Mouse (Mus musculus) left cerebral cortex, adult 2 months (tissue): ENCODE data around the gene Mn1. TPM values are rescaled to one million over a fixed set of nuclear protein-coding genes. Genes with fewer than 3 reads are reported as not detected.
A peak's percentile ranks its signal among the peaks of the same experiment; 100 is the strongest.

Experiments
- DNase-seq, 2 experiments: peaks; one replicate each; pipeline ENCODE4 v3.0.0; 2021 to 2022; ENCODE audit warnings: low spot score in 2 of 2, mixed read lengths in 1 of 2; ENCODE audit errors: extremely low spot score in 1 of 2
- H3K27ac ChIP-seq: fragments of 200-600 bp; 2 replicates; pipeline ENCODE4 v1.8.1; 2022
- H3K4me3 ChIP-seq: fragments of 200-600 bp; 2 replicates; pipeline ENCODE4 v1.8.1; 2022
- CTCF ChIP-seq: fragments of 200-600 bp; IDR thresholded peaks from 2 replicates; pipeline ENCODE4 v1.8.1; 2022; ENCODE audit warnings: antibody characterized with exemption, mild to moderate bottlenecking, moderate library complexity
- intact Hi-C: fragments of 180-260 bp; cut with DNase I; formaldehyde crosslinking; loops from one replicate; pipeline ENCODE4 v1.15.1; 2025
- total RNA-seq, 2 experiments: library from RNA; stranded (reverse); gene quantifications; 2 replicates each; pipeline ENCODE4 v1.2.3; 2021

Mn1 gene
- total RNA-seq, 2 experiments from 2014 or later: 61.9 to 76.6 TPM

- Histone ChIP-seq H3K4me3 (no peak overlapping the region), H3K27ac (no peak overlapping the region)
- intact Hi-C loops: no loop called here
- TF ChIP-seq CTCF: no peak
- DNase-seq: no peak
Measured at GRCm38 (mm10) chr5:111394198-111395053, 22.7 kb upstream of the Mn1 start.

- intact Hi-C loops: no loop called here
- TF ChIP-seq CTCF: no peak
- no peak for DNase-seq
- Histone ChIP-seq H3K4me3 (no peak overlapping the region), H3K27ac (no peak overlapping the region)
Measured at GRCm38 (mm10) chr5:111395771-111396170, 21.4 kb upstream of the Mn1 start.

- Histone ChIP-seq H3K4me3 (no peak overlapping the region), H3K27ac (no peak overlapping the region)
- DNase-seq: no peak
- intact Hi-C loops: no loop called here
- TF ChIP-seq CTCF: no peak; the same call in 1 of the 2 replicates
Measured at GRCm38 (mm10) chr5:111396199-111396598, 21.0 kb upstream of the Mn1 start.

GRCm38 (mm10) chr5:111398471-111398870 lies 18.7 kb upstream of the Mn1 start:
- intact Hi-C loops: no loop called here
- H3K27ac ChIP-seq: no peak overlapping the region
- no peak overlapping the region for H3K4me3 ChIP-seq
- DNase-seq: no peak
- TF ChIP-seq CTCF: no peak

DNA sequence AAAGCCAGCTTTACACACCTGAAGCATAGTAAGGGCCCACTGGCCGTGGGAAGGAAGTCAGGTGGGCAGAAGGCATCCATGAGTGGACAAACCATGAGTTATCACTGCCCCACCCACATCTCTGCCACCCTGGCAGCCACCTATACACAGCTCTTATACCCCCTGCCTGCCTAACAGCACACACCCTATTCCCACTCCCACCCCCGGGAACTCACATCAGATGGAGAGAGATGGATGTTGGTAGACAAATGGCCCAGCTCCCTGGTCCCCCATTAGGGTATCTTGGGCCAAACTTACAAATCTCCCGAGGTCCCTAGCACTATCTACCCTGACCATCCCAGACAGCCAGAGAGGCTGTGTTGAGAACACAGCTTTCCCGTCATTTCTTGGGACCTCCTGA lies 17.9 kb upstream of the Mn1 start:
- DNase-seq: no peak
- intact Hi-C loops: no loop called here
- H3K27ac ChIP-seq: no peak overlapping the region
- TF ChIP-seq CTCF: no peak
- no peak overlapping the region for H3K4me3 ChIP-seq

DNA sequence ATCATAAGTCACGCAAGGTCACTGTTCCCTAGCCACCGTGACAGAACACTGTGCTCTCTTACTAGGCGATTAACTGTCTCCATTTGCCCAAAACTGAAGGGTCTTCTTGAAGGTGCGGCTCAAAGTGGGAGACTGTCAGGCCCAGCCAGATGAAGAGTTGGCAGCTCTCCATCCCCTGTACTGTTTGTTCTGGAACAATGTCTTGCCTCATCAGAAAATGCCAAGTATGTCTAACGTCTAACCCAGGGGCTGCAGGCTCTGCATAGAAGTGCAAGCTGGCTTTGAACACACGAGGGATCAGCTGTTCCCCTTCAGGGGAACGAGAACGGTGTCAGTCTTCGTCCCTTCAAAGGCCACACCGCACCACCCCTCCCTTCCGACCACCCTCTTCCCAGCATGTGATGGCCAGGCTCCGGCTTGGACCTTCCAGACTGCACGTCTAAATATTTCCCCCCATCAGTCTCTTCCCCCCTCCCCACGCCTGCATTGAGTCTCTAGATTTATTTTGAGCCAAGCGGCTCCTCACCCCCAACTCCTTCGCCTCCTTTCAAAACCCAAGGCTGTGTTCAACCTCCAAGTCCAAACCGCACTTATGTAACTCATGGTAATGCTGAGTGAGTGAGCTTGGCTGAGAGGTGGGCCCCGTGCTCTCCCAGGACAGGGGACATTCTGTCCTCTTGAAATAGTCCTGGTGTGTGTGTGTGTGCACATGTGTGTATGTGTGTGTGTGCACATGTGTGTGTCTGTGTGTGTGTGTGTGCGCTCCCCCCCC lies 15.1 kb upstream of the Mn1 start:
- no peak overlapping the region for H3K4me3 ChIP-seq
- DNase-seq: no peak
- no peak for TF ChIP-seq CTCF
- intact Hi-C loops: no loop called here
- no peak overlapping the region for H3K27ac ChIP-seq

- intact Hi-C loops: no loop called here
- no peak for TF ChIP-seq CTCF
- Histone ChIP-seq H3K4me3 (no peak overlapping the region), H3K27ac (no peak overlapping the region)
- no peak for DNase-seq
Measured at GRCm38 (mm10) chr5:111402651-111402996, 14.5 kb upstream of the Mn1 start.

DNA sequence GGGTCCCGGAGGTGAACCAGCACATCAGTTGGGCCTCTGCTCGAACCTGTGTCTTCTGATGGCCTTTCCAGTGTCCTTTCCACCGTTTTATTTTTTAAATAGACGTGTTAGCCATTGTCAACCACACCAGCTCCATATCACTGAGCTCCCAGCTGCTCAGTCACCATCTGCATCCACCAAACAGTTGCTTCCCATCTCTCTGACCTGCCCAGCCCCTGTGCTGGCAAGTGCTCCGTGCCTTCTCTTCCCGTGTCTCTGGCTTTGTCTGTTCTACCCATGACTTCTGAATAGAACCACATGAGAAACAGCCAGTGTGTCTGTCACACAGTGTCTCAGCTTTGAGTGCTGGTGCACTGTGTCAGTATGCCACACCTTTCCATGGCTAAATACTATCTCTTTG lies 12.4 kb upstream of the Mn1 start:
- TF ChIP-seq CTCF: no peak
- H3K4me3 ChIP-seq: no peak overlapping the region
- intact Hi-C loops: no loop called here

GRCm38 (mm10) chr5:111408470-111409105 lies 8.6 kb upstream of the Mn1 start:
- DNase-seq: no peak
- intact Hi-C loops: no loop called here
- no peak overlapping the region for H3K27ac ChIP-seq
- TF ChIP-seq CTCF: no peak
- no peak overlapping the region for H3K4me3 ChIP-seq

More for the DNA sequence above, 12.4 kb upstream of the Mn1 start:
- no peak overlapping the region for H3K27ac ChIP-seq
- DNase-seq: no peak

DNA sequence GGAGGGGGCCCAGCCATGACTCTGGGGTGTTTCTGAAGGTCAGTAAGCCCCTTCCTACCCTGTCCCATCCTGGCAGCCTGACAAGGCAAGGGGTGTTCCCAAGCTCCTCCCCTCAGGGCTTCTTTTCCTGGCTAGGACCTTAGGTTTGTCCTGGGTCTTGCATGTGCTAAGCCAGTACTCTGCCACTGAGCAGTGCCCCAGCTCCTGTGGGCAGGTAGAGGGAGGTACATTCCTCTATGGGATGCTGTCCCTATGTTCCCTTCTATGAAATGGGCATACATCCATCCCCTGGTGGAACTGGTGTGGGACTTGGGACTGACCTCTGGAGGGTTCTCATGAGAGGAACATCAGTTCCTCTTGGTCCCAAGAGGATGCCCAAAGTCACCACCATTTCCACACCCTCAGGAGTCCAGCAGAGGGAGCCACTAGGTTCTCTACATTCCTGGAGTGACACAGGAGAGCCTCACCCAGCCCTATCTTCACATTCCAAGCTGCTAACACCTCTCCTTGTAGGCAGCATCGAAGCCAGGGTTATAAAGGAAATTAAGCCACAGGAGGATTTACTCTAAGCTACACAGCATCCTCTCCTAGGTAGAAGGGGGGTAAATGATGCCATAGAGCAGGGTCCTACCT lies 7.6 kb upstream of the Mn1 start:
- intact Hi-C loops: loop anchor here (10.0 kb wide), 1 partner anchor 775 kb away; no protein-coding TSS in a partner anchor
- DNase-seq: no peak
- Histone ChIP-seq H3K4me3 (no peak overlapping the region), H3K27ac (no peak overlapping the region)
- TF ChIP-seq CTCF: peak; percentile 61

- TF ChIP-seq CTCF: no peak
- Histone ChIP-seq H3K4me3 (no peak overlapping the region), H3K27ac (no peak overlapping the region)
- intact Hi-C loops: loop anchor here (10.0 kb wide), 1 partner anchor 774 kb away; no protein-coding TSS in a partner anchor
- DNase-seq: no peak
Measured at GRCm38 (mm10) chr5:111410665-111411064, 6.5 kb upstream of the Mn1 start.

DNA sequence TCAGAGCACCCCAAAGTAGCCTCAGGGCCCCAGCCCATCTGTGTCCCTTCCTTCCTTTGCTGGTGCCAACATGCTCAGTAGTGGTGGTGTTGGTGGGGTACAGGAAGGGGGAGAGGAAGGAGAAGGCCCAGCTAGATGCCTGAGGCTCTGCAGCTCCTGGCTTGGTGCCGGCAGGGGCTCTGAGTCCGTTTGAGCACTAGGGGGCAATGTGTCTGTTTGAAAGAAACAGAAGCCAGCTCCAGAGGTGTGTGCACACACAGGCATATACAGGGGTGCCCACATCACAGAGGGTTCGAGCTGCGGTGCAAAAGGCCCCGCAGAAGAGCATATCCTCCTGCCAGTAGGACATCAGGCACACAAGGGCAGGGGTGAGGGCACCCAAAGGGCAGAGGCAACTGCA lies 3.0 kb upstream of the Mn1 start:
- TF ChIP-seq CTCF: peak; percentile 81
- H3K27ac ChIP-seq: no peak overlapping the region
- intact Hi-C loops: loop anchor here (1.0 to 10.0 kb wide), 4 partner anchors 268 to 796 kb away; no protein-coding TSS in a partner anchor
- DNase-seq: peak; percentile 82 to 83
- H3K4me3 ChIP-seq: no peak overlapping the region
